Mouse (Mus musculus) cerebellum, adult 2 months (tissue): ENCODE results near the gene Rnf144b.

ENCODE experiments used
- CTCF ChIP-seq: fragments of 200-500 bp; IDR thresholded peaks from 2 replicates; pipeline ENCODE4 v1.5.1; 2011; ENCODE audit warnings: low read depth, mild to moderate bottlenecking, control low read depth, low read length, moderate library complexity, borderline replicate concordance; ENCODE audit not compliant: insufficient read depth
- POLR2A ChIP-seq: fragments of 200-500 bp; IDR thresholded peaks from 2 replicates; pipeline ENCODE4 v1.6.1; 2011; ENCODE audit warnings: low read length, control low read depth, borderline replicate concordance; ENCODE audit not compliant: insufficient read depth

- TF ChIP-seq CTCF, result no peak
- TF ChIP-seq POLR2A, result no peak
Observed at GRCm38 (mm10) chr13:47106580-47106888, 15.9 kb upstream of the Rnf144b start.
